Mouse (Mus musculus): ENCODE results near the gene Foxp1.

- TF ChIP-seq CTCF (IDR thresholded peaks at IDR 0.05; ENCODE audit: low read depth, low read length) = no peak
- TF ChIP-seq GATA1 (IDR thresholded peaks at IDR 0.05; ENCODE audit: borderline replicate concordance, low read length) = no peak
- TF ChIP-seq TAL1 (conservative IDR thresholded peaks at IDR 0.05; ENCODE audit: low read depth, low read length) = no peak
These were observed 565.9 kb downstream of the Foxp1 start for GRCm38 (mm10) chr6:98956522-98957169.

Measured in G1E (cell line).